Mouse (Mus musculus) liver, embryonic 16.5 days (tissue): ENCODE data around the gene Eif2d. TPM values are rescaled to one million over a fixed set of nuclear protein-coding genes. Genes with fewer than 3 reads are reported as not detected.

Experiments used
- ATAC-seq: fragments of 200-750 bp; cut with Nextera tagmentation; 2 replicates; pipeline ENCODE4 v1.8.0; 2017; ENCODE audit warnings: low read depth, mild to moderate bottlenecking, moderate number of reproducible peaks, moderate library complexity
- H3K27ac ChIP-seq: fragments of 300-500 bp; sonication (generic); 2 replicates; pipeline ENCODE4 v1.5.1; 2014; ENCODE audit warnings: mild to moderate bottlenecking, low read length
- H3K27me3 ChIP-seq: fragments of 300-500 bp; sonication (generic); 2 replicates; pipeline ENCODE4 v1.6.1; 2014; ENCODE audit warnings: low read depth, low read length, mixed read lengths; ENCODE audit not compliant: control insufficient read depth, insufficient read depth
- H3K36me3 ChIP-seq: fragments of 300-500 bp; sonication (generic); 2 replicates; pipeline ENCODE4 v1.6.1; 2014; ENCODE audit warnings: mild to moderate bottlenecking; ENCODE audit not compliant: control insufficient read depth, insufficient read depth
- H3K4me1 ChIP-seq: fragments of 300-500 bp; sonication (generic); 2 replicates; pipeline ENCODE4 v1.6.1; 2014; ENCODE audit warnings: low read depth, low read length, mixed read lengths; ENCODE audit not compliant: control insufficient read depth
- H3K4me2 ChIP-seq: fragments of 300-500 bp; sonication (generic); 2 replicates; pipeline ENCODE4 v1.6.1; 2014; ENCODE audit warnings: low read depth, low read length, mixed read lengths
- H3K4me3 ChIP-seq: fragments of 300-500 bp; sonication (generic); 2 replicates; pipeline ENCODE4 v1.5.1; 2014; ENCODE audit warnings: low read depth, mild to moderate bottlenecking, low read length
- H3K9ac ChIP-seq: fragments of 300-500 bp; sonication (generic); 2 replicates; pipeline ENCODE4 v1.6.1; 2014; ENCODE audit warnings: low read depth, low read length
- H3K9me3 ChIP-seq: fragments of 300-500 bp; sonication (generic); replicated peaks from 2 replicates; pipeline ENCODE4 v1.6.1; 2016; ENCODE audit warnings: low read length; ENCODE audit not compliant: control insufficient read depth
- WGBS: fragments of 180-500 bp; shearing (Covaris S2); extraction: QIAGEN DNeasy Blood & Tissue Kit; methylation state at CpG from one replicate; pipeline ENCODE4 v1.1.7; 2014; ENCODE audit not compliant: insufficient replicate concordance; 5-methylcytosine and 5-hydroxymethylcytosine counted together
- polyA plus RNA-seq: library from polyadenylated mRNA; unstranded; fragments of >200 nt; fragmentation: Nextera tagmentation; extraction: Ambion mirVana; gene quantifications from 2 replicates; pipeline ENCODE4 v1.2.1, GENCODE M21; 2015

The Eif2d gene
- polyA plus RNA-seq, 1 experiment from 2014 or later = 26.8 TPM

DNA sequence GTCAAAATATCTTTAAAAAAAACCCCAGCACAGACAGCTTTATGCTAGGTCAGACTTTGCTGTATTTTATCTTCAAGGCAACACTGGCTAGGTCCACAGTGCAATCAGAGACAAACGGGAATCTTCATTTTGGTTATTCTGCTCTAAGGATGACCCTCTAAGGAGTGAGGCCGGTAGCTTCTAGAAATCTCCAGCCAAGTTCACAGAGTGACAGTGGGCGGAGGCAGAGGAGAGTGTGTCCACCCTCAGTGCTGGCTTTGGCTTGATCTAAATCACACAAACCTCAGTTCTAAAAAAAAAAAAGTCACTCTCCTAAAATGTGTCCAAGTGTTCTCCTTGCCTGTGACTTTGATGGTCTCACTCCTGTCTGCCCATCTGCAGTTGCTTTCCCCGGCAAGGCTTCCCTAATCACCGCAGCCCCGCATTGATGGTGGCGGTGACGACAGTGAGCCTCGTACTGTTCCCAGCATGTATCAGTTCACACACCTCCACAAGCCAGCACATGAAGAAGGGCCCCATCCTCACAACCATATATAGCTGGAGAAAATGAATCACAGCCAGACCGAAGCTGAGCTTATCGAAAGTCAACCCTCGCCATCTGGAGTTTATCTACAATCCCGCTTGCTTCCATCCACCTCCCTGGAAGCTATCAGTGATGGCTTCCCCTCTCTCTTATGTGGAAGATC lies 33.0 kb downstream of the Eif2d start:
- Histone ChIP-seq H3K27ac (no peak overlapping the region), H3K27me3 (no peaks in the 10 kb centered on the region), H3K4me2 (no peak overlapping the region), H3K9ac (no peak overlapping the region), H3K4me3 (no peak overlapping the region), H3K4me1 (no peaks in the 10 kb centered on the region; the same call in 1 of the 2 replicates), H3K9me3 (no peaks in the 10 kb centered on the region), H3K36me3 (no peaks in the 10 kb centered on the region)
- WGBS = 58% methylated on average over 13 of the region's 13 CpGs
- ATAC-seq = no peak

DNA sequence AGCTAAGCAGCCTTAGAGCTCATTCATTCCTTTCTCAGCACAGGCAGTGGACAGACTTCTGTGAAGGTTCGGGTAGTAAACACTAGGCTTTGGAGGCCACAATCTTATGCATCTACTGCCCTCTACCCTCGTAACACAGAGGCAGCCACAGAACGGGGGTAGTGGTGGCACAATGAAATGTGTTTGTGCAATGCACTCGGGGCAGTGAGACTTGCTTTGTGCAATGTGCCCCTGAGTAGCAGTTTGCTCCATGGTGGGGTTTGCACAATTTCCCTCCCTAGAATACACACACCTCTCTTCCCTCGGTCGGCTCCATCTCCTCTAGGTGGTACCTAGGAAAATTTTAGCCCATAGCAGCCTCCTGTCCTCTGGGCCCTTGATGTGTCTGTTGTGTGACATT lies 34.0 kb downstream of the Eif2d start:
- H3K4me1 ChIP-seq = no peaks in the 10 kb centered on the region; the same call in 1 of the 2 replicates
- H3K27ac ChIP-seq = no peak overlapping the region; the same call in 1 of the 2 replicates
- H3K36me3 ChIP-seq = no peaks in the 10 kb centered on the region

DNA sequence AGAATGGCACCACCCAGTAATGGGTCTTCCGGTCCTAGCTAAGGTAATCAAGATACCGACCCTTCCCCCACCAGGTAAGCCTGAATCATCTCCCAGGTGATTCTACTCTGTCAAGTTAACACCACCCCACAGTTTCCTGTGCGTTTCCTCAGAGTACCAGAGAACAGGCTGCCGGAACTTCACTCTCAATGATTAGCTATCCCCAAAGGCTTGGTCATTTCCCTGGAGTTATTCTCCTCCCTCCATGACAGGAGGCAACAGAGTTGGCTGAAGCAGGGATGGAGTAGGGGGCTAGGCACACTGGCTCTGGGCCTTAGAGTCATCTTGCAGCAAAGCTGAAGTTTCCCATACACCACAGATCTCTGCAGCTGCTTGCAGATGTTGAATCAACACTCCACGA lies 34.9 kb downstream of the Eif2d start:
- 0 out of 2 replicates have a peak overlapping the region, but pooled peaks have one; percentile 34 for H3K27ac ChIP-seq
- H3K4me1 ChIP-seq = no peaks in the 10 kb centered on the region; the same call in 1 of the 2 replicates
- H3K4me3 ChIP-seq = no peak overlapping the region
- no peak overlapping the region for H3K4me2 ChIP-seq
- no peak overlapping the region for H3K9ac ChIP-seq
- no peaks in the 10 kb centered on the region for H3K9me3 ChIP-seq
- 67% methylated on average over 5 of the region's 5 CpGs for WGBS
- no peaks in the 10 kb centered on the region for H3K36me3 ChIP-seq
- no peak for ATAC-seq
- H3K27me3 ChIP-seq = no peaks in the 10 kb centered on the region

More for the DNA sequence above, 34.0 kb downstream of the Eif2d start:
- Histone ChIP-seq H3K9me3 (no peaks in the 10 kb centered on the region), H3K4me2 (no peak overlapping the region), H3K4me3 (no peak overlapping the region), H3K9ac (no peak overlapping the region), H3K27me3 (no peaks in the 10 kb centered on the region)
- no peak for ATAC-seq
- 48% methylated on average over 6 of the region's 6 CpGs for WGBS

DNA sequence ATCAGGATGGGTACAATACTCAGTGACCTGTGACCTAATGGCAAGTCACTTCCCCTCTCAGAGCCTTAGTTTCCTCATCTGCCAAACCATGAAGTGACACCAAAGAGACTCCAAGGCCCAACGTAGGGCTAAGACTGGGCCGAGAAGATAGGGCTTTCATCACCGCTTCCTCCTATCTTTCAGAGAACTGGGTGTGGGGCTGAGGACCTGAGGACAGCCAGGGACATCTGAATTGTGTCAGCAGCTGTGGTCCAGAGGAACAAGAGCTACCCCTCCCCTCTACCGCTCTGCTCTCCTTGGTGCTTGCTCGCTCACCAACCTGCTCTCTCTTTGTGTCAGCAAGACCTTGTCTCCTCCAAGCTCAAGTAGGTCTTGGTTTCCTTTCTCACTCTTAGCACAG lies 35.7 kb downstream of the Eif2d start:
- WGBS = 36% methylated on average over 5 of the region's 5 CpGs
- Histone ChIP-seq H3K9me3 (no peaks in the 10 kb centered on the region), H3K4me3 (no peak overlapping the region), H3K27me3 (no peaks in the 10 kb centered on the region), H3K9ac (no peak overlapping the region), H3K4me2 (no peak overlapping the region), H3K27ac (peak overlapping the region; percentile 45; the same call in 1 of the 2 replicates), H3K36me3 (no peaks in the 10 kb centered on the region), H3K4me1 (no peaks in the 10 kb centered on the region; the same call in 1 of the 2 replicates)
- ATAC-seq = peak; percentile 53; the same call in 1 of the 2 replicates

DNA sequence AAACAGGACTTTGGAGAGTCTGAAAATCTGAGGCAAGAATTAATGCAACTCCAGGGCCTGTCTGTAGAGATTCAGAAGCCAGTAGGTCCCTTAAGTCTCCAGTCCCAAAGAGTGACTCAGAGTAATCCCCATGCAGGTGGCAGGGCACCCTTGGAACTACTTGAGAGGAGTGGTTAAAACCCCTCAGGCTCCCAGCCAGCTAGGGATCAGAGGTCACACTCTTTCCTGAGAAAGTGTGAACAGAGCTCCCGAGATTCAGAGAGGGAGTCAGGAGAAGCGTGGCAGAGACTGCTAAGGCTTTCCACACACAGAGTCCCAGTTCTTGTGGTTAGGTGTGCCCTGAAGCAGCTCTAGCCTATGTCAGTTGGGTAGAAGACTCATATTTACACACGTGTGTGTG lies 40.8 kb downstream of the Eif2d start:
- Histone ChIP-seq H3K36me3 (no peaks in the 10 kb centered on the region), H3K9me3 (no peaks in the 10 kb centered on the region), H3K4me2 (no peak overlapping the region), H3K27ac (no peak overlapping the region), H3K9ac (no peak overlapping the region), H3K4me3 (no peak overlapping the region), H3K4me1 (no peaks in the 10 kb centered on the region; the same call in 1 of the 2 replicates), H3K27me3 (no peaks in the 10 kb centered on the region)
- WGBS = 55% methylated on average over 3 of the region's 3 CpGs
- no peak for ATAC-seq

DNA sequence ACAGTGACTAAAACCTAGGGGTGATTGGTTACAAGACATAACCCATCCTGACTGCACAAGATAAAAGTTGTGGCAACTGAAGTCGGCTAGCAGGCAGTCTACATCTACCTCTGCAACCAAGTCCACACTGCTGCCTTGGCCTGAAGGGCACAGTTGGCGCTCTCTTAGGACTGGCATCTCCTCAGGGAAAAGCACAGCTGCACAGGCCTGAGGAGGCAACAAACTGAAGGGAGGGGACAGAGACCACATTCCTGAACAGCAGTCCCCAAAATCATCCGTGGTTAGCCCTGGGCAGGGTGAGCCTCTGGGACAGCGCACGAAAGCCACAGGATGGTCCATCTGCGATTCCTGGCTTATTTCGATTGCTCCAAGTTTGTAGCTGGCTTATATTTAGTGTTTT lies 42.7 kb downstream of the Eif2d start:
- 62% methylated on average over 7 of the region's 7 CpGs for WGBS

DNA sequence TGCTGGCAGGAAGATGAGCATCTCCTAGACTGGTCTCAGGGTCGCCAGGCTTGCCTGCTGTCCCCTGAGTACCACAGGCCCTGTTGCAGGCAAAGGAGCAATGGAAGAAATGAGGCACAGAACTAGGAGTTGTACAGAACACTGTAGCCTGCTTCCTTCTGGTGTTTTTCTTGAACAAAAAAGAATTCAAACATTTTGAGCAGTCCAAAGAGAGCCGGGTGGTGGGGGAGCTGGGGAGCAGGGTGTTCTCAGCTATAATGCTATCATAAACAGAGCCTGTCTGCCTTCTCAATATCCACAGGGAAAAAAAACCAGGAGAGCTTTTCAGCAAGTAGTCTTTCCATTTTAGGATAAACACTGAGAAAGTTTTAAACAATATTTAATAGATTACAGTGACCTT lies 43.1 kb downstream of the Eif2d start:
- Histone ChIP-seq H3K36me3 (no peaks in the 10 kb centered on the region), H3K4me2 (no peak overlapping the region), H3K27ac (no peak overlapping the region), H3K27me3 (no peaks in the 10 kb centered on the region), H3K9me3 (no peaks in the 10 kb centered on the region), H3K4me1 (no peaks in the 10 kb centered on the region; the same call in 1 of the 2 replicates), H3K9ac (no peak overlapping the region), H3K4me3 (no peak overlapping the region)
- ATAC-seq = no peak
- 56% methylated on average over 2 of the region's 2 CpGs for WGBS

More for the DNA sequence above, 42.7 kb downstream of the Eif2d start:
- Histone ChIP-seq H3K4me3 (no peak overlapping the region), H3K9me3 (no peaks in the 10 kb centered on the region), H3K4me1 (no peaks in the 10 kb centered on the region; the same call in 1 of the 2 replicates), H3K36me3 (no peaks in the 10 kb centered on the region), H3K9ac (no peak overlapping the region), H3K27ac (no peak overlapping the region), H3K4me2 (no peak overlapping the region), H3K27me3 (no peaks in the 10 kb centered on the region)
- ATAC-seq = no peak

DNA sequence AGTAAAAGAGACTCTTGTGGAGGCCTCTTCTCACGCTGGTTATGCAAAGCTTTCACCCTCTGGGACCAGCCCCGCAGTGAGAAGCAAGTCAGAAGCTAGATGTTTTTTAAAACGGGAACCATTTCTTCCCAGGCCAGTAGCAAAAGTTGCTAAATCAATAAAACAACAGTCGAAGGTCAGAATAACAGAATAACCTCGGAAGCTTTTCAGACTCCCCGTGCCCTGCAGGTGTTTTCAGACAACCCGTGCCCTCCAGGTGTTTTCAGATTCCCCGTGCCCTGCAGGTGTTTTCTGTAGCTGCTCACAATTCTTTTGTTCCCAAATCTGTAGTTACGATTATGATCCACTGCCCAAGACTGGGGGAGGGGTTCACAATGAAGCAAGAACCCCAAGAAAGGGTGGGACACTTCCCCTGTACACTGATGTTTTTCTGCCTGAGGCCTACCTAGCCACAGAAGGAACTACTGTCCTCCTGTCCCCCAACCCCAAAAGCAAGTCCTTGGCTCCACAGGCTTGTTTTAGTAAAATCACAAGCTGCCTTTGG lies 45.5 kb downstream of the Eif2d start:
- Histone ChIP-seq H3K9me3 (no peaks in the 10 kb centered on the region), H3K36me3 (no peaks in the 10 kb centered on the region), H3K4me1 (no peaks in the 10 kb centered on the region; the same call in 1 of the 2 replicates), H3K4me2 (peak overlapping the region; percentile 30; the same call in 1 of the 2 replicates), H3K27me3 (no peaks in the 10 kb centered on the region), H3K9ac (no peak overlapping the region), H3K27ac (peak overlapping the region; percentile 63), H3K4me3 (peak overlapping the region; percentile 49)
- 41% methylated on average over 9 of the region's 9 CpGs for WGBS
- ATAC-seq = no peak
